Mouse (Mus musculus): Measurements from ENCODE around the gene Pepd. TPM values are rescaled to one million over a fixed set of nuclear protein-coding genes. Genes with fewer than 3 reads are reported as not detected.
A peak's percentile ranks its signal among the peaks of the same experiment; 100 is the strongest.

The Pepd gene
- polyA plus RNA-seq, 1 experiment from 2014 or later, result 67.3 TPM

DNA sequence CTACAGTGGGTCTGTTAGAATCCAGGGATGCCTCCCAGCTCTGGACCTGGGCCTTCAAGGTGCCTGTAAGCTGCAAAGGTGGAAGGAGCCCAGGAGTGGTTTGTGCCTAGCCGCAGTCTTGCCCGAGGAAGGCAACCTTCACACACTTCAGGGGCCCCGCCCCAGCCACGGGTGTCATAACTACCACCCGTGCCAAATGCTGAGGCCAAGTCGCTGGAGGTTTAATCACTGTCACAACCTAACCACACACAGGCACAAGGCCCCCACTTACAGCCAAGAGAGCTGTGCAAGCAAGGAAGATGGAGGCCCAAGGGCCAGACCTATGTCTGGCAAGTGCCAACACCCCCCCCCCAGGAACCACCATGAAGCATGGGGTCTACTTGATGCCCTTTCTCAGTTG is 125.2 kb downstream of the Pepd start:
- no peaks in the 10 kb centered on the region for H3K9me3 ChIP-seq (ENCODE audit: control insufficient read depth, low read length)
- H3K36me3 ChIP-seq (ENCODE audit: control insufficient read depth, insufficient read depth, low read length), result peaks cover 3% of the 10 kb centered on the region
- no peak overlapping the region for H3K4me3 ChIP-seq (ENCODE audit: low read length)
- 76% methylated on average over 6 of the region's 6 CpGs for WGBS
- no peak overlapping the region for H3K27ac ChIP-seq (ENCODE audit: low read length)
- no peaks in the 10 kb centered on the region for H3K27me3 ChIP-seq (ENCODE audit: control insufficient read depth, insufficient read depth, low read depth, low read length)
- peaks cover 36% of the 10 kb centered on the region for H3K4me1 ChIP-seq (replicated peaks; ENCODE audit: control insufficient read depth, insufficient read depth, low read length)
- ATAC-seq (ENCODE audit: low read depth), result no peak
- no peak overlapping the region for H3K9ac ChIP-seq (ENCODE audit: low read length)
- H3K4me2 ChIP-seq (ENCODE audit: low read depth, low read length), result no peak overlapping the region

DNA sequence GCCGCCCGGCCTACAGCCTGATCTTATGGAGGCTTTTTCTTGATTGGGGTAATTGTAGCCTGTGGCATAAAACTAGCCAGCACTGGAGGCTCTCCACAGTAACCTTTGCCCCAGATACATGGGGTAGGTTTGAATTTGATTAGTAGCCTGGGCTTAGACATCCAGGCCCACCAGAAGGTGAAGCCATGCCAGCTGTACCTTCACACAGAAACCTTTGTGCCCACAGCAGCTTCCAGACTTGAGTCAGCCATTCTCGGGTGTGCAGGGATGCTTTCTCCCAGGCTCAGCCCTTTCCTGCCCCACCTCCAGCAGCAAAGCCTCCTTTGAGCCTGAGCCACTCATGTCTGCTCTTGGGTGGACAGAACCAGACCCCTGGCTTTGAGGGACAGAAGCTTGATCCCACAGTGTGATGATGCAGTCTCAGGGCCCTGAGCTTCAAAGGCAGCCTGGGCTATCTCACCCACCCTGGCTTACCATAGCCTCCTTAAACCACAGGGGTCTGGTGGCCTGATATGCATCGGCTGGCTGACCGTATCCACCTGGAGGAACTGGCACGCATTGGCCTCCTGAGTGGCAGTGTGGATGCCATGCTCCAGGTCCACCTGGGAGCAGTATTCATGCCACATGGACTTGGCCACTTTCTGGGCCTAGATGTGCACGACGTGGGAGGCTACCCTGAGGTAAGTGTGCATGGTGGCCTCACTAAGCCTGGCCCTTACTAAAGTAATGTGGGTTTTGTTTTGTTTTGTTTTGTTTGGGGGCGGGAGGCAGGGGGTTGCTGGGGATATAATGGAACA is 128.2 kb downstream of the Pepd start:
- H3K9me3 ChIP-seq (ENCODE audit: control insufficient read depth, low read length), result no peaks in the 10 kb centered on the region
- no peak overlapping the region for H3K4me3 ChIP-seq (ENCODE audit: low read length)
- no peak overlapping the region for H3K4me2 ChIP-seq (ENCODE audit: low read depth, low read length)
- H3K4me1 ChIP-seq (replicated peaks; ENCODE audit: control insufficient read depth, insufficient read depth, low read length), result peaks cover 26% of the 10 kb centered on the region
- ATAC-seq (ENCODE audit: low read depth), result no peak
- H3K36me3 ChIP-seq (ENCODE audit: control insufficient read depth, insufficient read depth, low read length), result peaks cover 13% of the 10 kb centered on the region
- 89% methylated on average over 9 of the region's 9 CpGs for WGBS
- H3K9ac ChIP-seq (ENCODE audit: low read length), result no peak overlapping the region
- no peaks in the 10 kb centered on the region for H3K27me3 ChIP-seq (ENCODE audit: control insufficient read depth, insufficient read depth, low read depth, low read length)
- H3K27ac ChIP-seq (ENCODE audit: low read length), result no peak overlapping the region

DNA sequence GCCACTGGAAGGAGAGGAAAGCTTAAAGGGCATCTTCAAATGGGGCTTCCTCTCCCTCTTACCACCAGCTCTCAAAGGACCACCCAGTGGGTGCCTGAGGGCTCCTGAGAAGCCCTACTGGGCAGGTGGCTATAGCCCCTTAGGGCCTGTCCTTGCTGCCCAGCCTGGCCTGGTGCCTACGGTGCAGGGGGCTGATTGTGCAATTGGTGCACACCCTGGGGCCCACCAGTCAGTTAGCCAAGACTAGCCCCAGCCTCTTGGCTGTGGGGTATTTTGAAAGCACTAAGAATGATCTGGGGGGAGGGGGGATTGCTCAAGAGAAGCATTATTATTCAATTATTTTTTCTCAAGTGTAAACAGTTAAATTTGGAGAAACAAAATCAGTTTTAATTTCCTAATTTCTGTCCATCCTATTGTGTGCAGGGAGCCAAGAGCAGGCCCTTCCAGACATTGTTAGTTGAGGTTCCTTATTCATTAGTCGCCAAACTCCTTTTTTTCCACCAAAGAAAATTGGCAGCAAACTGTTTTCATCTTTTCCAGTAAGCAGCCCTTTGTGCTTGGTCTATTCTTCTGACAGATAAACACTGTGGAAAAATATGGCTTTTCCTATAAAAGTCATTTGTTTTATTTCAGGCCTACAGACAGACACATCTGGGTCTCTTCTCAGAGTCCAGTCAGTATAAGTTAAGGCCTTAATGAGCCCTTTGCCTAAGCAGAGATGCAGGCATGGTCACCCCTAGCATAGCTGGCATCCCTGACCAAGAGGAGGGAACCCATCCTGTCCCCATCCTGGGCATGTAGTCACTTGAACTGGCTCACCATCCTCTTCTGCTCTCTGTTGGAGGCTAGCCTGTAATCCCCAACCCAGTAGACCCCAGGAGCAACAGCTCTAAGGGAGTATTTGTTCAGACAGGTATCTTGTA is 129.4 kb downstream of the Pepd start:
- H3K4me1 ChIP-seq (replicated peaks; ENCODE audit: control insufficient read depth, insufficient read depth, low read length), result peaks cover 15% of the 10 kb centered on the region
- ATAC-seq (ENCODE audit: low read depth), result peak; percentile 69
- 57% methylated on average over 2 of the region's 2 CpGs for WGBS

DNA sequence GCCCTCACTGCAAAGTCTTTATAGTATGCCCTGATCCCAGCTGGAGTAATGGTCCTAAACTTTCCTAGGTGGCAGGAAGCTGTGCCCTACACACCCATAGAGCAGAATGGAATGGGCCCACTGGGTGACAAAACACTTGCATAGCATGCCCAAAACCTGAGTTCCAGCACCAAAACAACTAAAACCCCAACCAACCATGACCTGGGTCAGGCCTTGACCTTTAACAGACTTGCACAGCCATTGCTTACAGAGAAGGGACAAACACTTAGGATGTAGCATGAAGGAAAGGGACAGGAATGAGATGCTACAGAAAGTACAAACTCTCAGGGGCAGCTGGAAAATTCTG is 130.0 kb downstream of the Pepd start:
- Histone ChIP-seq H3K4me3 (ENCODE audit: low read length) (no peak overlapping the region), H3K4me1 (replicated peaks; ENCODE audit: control insufficient read depth, insufficient read depth, low read length) (peaks cover 10% of the 10 kb centered on the region), H3K4me2 (ENCODE audit: low read depth, low read length) (no peak overlapping the region), H3K9ac (ENCODE audit: low read length) (no peak overlapping the region), H3K27me3 (ENCODE audit: control insufficient read depth, insufficient read depth, low read depth, low read length) (no peaks in the 10 kb centered on the region), H3K27ac (ENCODE audit: low read length) (peak overlapping the region; percentile 31), H3K36me3 (ENCODE audit: control insufficient read depth, insufficient read depth, low read length) (peaks cover 21% of the 10 kb centered on the region), H3K9me3 (ENCODE audit: control insufficient read depth, low read length) (no peaks in the 10 kb centered on the region)
- ATAC-seq (ENCODE audit: low read depth), result no peak; the same call in 1 of the 2 replicates

More for the DNA sequence above, 129.4 kb downstream of the Pepd start:
- Histone ChIP-seq H3K4me3 (ENCODE audit: low read length) (no peak overlapping the region), H3K4me2 (ENCODE audit: low read depth, low read length) (no peak overlapping the region), H3K9me3 (ENCODE audit: control insufficient read depth, low read length) (no peaks in the 10 kb centered on the region), H3K36me3 (ENCODE audit: control insufficient read depth, insufficient read depth, low read length) (peaks cover 21% of the 10 kb centered on the region), H3K9ac (ENCODE audit: low read length) (no peak overlapping the region), H3K27ac (ENCODE audit: low read length) (peak overlapping the region; percentile 51), H3K27me3 (ENCODE audit: control insufficient read depth, insufficient read depth, low read depth, low read length) (no peaks in the 10 kb centered on the region)

DNA sequence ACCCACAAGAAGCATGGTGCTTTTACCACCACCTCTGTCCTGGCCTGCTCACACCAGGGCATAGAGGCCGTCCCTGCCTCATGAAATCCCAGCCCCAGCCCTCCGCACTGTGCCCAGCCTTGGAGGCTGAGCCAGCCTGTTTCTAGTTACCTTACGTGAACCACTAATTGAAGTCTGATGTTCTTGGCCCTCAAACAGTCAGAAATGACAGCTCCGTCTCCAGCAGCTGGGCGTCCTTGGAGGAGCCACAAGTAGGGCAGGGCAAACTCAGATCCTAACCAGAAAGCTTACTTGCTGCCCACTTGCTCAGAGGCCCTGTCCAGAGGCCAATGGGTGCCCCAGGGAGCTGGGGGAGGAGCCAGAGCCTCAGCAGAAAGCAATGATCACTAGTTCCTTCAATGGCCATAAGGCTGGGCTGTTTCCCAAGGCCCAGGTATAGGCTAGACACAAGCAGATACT is 130.6 kb downstream of the Pepd start:
- peaks cover 4% of the 10 kb centered on the region for H3K4me1 ChIP-seq (replicated peaks; ENCODE audit: control insufficient read depth, insufficient read depth, low read length)
- no peak overlapping the region; the same call in 1 of the 2 replicates for H3K27ac ChIP-seq (ENCODE audit: low read length)
- no peak overlapping the region for H3K9ac ChIP-seq (ENCODE audit: low read length)
- H3K4me2 ChIP-seq (ENCODE audit: low read depth, low read length), result no peak overlapping the region
- peaks cover 21% of the 10 kb centered on the region for H3K36me3 ChIP-seq (ENCODE audit: control insufficient read depth, insufficient read depth, low read length)
- H3K9me3 ChIP-seq (ENCODE audit: control insufficient read depth, low read length), result no peaks in the 10 kb centered on the region
- no peak for ATAC-seq (ENCODE audit: low read depth)
- H3K27me3 ChIP-seq (ENCODE audit: control insufficient read depth, insufficient read depth, low read depth, low read length), result no peaks in the 10 kb centered on the region
- H3K4me3 ChIP-seq (ENCODE audit: low read length), result no peak overlapping the region
- WGBS, result 84% methylated on average over 5 of the region's 5 CpGs

DNA sequence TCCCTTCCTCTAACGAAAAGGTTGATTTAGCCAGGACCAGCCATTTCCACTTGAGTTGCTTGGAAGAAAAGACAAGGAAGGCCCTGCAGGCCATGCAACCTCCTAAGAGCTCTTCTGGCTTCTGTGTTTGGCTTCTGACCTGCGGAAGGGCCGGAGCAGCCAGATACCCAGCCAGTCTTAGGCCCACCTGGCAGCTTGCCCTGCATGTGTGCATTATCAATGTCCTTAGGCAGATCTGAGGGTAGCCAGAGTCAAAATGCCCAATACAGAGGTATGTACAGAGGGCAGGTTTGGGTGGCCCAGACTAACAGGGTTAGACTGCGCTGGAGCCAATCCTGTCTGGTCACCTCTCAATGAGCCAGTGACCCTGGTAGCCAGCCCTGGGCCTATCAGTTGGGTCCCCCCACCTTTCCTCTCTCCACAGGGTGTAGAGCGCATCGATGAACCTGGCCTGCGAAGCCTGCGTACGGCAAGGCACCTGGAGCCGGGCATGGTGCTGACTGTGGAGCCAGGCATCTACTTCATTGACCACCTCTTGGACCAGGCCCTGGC is 131.2 kb downstream of the Pepd start:
- Histone ChIP-seq H3K9me3 (ENCODE audit: control insufficient read depth, low read length) (no peaks in the 10 kb centered on the region), H3K4me3 (ENCODE audit: low read length) (no peak overlapping the region), H3K27ac (ENCODE audit: low read length) (no peak overlapping the region), H3K9ac (ENCODE audit: low read length) (no peak overlapping the region), H3K4me1 (replicated peaks; ENCODE audit: control insufficient read depth, insufficient read depth, low read length) (peaks cover 3% of the 10 kb centered on the region; the same call in 1 of the 2 replicates), H3K27me3 (ENCODE audit: control insufficient read depth, insufficient read depth, low read depth, low read length) (no peaks in the 10 kb centered on the region), H3K36me3 (ENCODE audit: control insufficient read depth, insufficient read depth, low read length) (peaks cover 22% of the 10 kb centered on the region), H3K4me2 (ENCODE audit: low read depth, low read length) (no peak overlapping the region)
- WGBS, result 96% methylated on average over 10 of the region's 10 CpGs
- ATAC-seq (ENCODE audit: low read depth), result no peak

DNA sequence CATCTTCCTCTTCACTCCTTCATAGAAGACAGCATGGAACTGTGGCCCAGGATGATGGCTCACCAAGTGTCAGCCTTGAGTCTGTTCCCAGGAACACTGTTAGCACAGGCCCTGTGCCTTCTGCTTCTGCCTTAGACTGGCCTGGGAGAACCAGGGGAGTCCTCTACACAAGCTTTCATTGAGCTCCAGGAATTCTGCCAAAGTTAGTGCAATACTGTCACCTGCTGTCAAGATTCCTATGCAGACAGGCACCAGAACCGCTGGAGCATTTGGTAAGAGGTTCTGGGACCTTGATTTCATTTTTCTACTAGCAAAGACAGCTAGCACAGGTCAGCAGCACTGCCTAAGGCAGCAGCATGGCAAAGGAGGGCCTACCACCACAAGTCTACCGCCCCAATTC is 132.5 kb downstream of the Pepd start:
- H3K36me3 ChIP-seq (ENCODE audit: control insufficient read depth, insufficient read depth, low read length), result peaks cover 25% of the 10 kb centered on the region
- no peak overlapping the region for H3K4me3 ChIP-seq (ENCODE audit: low read length)
- H3K9me3 ChIP-seq (ENCODE audit: control insufficient read depth, low read length), result no peaks in the 10 kb centered on the region
- no peak overlapping the region for H3K4me2 ChIP-seq (ENCODE audit: low read depth, low read length)
- peaks cover 3% of the 10 kb centered on the region; the same call in 1 of the 2 replicates for H3K4me1 ChIP-seq (replicated peaks; ENCODE audit: control insufficient read depth, insufficient read depth, low read length)
- H3K27ac ChIP-seq (ENCODE audit: low read length), result no peak overlapping the region
- no peak overlapping the region for H3K9ac ChIP-seq (ENCODE audit: low read length)
- no peaks in the 10 kb centered on the region for H3K27me3 ChIP-seq (ENCODE audit: control insufficient read depth, insufficient read depth, low read depth, low read length)
- ATAC-seq (ENCODE audit: low read depth), result no peak
- 97% methylated on average over 2 of the region's 2 CpGs for WGBS

DNA sequence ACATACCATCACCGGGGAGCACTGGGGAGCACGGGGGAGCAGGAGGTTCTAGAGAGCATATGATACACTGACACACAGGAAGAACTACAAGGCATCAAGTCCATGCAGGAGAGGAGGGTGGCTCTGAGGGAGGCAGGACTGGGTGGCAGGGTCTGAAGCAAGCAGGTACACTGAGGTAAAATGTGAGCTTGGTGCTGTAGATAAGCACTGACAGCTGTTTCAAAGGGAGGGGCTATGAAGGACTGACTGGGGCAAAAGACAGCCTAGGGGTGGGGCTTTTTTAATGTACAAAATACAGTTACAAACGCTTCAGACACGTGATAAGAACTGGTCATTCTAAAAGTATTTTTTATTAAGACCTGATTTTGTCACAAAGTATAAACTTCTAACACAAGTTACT is 133.9 kb downstream of the Pepd start:
- Histone ChIP-seq H3K27me3 (ENCODE audit: control insufficient read depth, insufficient read depth, low read depth, low read length) (no peaks in the 10 kb centered on the region), H3K4me3 (ENCODE audit: low read length) (no peak overlapping the region), H3K4me1 (replicated peaks; ENCODE audit: control insufficient read depth, insufficient read depth, low read length) (peaks cover 3% of the 10 kb centered on the region; the same call in 1 of the 2 replicates), H3K9ac (ENCODE audit: low read length) (no peak overlapping the region), H3K36me3 (ENCODE audit: control insufficient read depth, insufficient read depth, low read length) (peaks cover 27% of the 10 kb centered on the region), H3K9me3 (ENCODE audit: control insufficient read depth, low read length) (no peaks in the 10 kb centered on the region), H3K4me2 (ENCODE audit: low read depth, low read length) (no peak overlapping the region), H3K27ac (ENCODE audit: low read length) (no peak overlapping the region)
- WGBS, result 81% methylated on average over 4 of the region's 4 CpGs
- no peak for ATAC-seq (ENCODE audit: low read depth)

DNA sequence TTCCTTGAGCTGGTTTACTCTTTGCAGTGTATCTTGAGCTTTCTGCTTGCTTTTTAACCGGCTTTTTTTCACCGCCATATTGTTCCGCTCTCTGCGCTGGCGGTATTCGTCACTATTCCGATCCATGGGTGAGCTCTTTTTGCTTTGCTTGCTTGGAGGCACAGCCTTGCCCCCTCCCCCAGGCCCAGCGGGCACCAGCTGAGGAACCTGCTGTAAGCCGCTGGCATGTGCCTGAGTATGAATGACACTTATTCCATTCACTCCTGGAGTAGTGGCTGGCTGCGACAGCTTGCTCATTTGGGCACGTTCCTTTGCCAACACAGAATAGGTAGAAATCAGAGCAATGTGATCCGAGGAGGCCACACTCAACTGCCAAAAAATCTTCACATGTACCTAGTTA is 138.4 kb downstream of the Pepd start:
- Histone ChIP-seq H3K4me2 (ENCODE audit: low read depth, low read length) (no peak overlapping the region), H3K27me3 (ENCODE audit: control insufficient read depth, insufficient read depth, low read depth, low read length) (no peaks in the 10 kb centered on the region), H3K4me3 (ENCODE audit: low read length) (no peak overlapping the region), H3K27ac (ENCODE audit: low read length) (no peak overlapping the region), H3K4me1 (replicated peaks; ENCODE audit: control insufficient read depth, insufficient read depth, low read length) (peaks cover 16% of the 10 kb centered on the region), H3K36me3 (ENCODE audit: control insufficient read depth, insufficient read depth, low read length) (peaks cover 15% of the 10 kb centered on the region), H3K9ac (ENCODE audit: low read length) (no peak overlapping the region), H3K9me3 (ENCODE audit: control insufficient read depth, low read length) (no peaks in the 10 kb centered on the region)
- ATAC-seq (ENCODE audit: low read depth), result no peak
- 87% methylated on average over 12 of the region's 12 CpGs for WGBS
